Mouse (Mus musculus) urinary bladder, postnatal 10 days (tissue): ENCODE measurements around the gene Ap1m1.

Experiments used
- DNase-seq: peaks from one replicate; pipeline ENCODE4 v3.0.0; 2022; ENCODE audit warnings: low spot score

Gene Ap1m1

DNA sequence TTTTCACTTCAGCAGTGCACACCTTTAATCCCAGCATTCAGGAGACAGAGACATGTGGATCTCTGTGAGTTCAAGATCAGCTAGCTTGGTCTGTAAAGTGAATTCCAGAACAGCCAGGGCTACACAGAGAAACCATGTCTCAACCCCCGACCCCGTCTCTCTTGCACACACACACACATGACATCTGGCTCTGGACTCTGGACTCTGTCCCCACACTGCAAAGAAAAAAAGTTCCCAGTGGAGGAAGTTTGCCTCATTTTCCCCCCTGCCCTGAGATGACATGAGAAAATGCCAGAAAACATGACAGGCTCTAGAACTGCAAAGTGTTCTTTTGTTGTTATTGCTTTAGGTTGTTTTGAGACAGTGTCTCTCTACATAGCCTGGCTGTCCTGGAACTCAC, 20.0 kb downstream of the Ap1m1 start:
- no peak for DNase-seq

DNA sequence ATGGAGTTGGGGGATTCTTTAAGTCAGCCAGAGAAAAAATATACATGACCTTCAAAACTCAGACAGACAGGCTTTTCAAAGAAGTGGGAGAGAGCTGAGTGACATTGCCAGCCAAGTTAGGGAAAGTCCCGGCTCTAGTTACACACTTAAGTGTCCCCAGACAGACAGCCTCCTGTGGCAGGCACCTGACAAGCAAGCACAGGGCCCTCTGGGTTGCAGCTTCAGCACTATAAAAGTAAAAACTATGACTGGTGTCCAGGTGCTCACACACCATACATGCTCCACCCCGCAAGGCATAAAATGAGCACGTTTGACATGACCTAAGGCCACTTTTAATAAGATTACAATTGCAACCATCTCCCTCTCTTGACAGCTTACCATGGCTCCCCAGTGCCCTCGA, 20.8 kb downstream of the Ap1m1 start:
- no peak for DNase-seq

DNA sequence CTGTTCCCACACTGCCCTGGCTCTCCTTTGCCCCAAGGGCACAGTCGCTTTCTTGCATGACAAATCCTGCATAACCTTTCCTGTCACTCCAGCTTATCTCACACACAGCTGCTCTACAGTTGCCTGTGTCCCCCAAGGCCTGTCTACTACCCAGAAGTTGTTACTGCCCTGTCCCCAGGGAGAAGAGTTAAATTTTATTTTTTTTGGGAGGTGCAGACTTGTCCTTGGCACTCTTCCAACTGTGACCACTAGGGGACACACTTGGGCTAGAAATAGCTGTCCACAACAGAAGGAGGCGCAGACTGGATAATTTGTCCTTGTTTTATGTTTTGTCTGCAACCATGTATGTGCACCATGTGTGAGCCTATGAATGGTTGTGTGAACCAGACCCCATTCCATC, 21.2 kb downstream of the Ap1m1 start:
- DNase-seq, result no peak

DNA sequence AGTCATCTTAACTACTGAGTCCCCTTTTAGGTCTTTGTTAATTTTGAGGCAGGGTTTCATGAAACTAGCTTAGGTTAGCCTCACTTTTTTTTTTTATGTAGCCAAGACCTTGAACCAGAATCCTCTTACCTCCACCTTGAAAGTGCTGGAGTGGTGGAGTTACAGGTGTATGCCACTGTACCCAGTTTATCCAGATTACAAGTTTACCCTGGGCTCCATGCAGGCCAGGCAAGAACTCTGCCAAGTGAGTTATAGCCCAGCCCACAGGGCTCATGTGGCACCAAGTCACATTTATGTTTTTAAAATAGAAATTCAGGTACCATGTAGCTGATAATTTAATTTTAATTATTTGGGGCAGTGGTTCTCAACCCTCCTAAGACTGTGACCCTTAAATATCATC, 21.6 kb downstream of the Ap1m1 start:
- DNase-seq, result no peak

DNA sequence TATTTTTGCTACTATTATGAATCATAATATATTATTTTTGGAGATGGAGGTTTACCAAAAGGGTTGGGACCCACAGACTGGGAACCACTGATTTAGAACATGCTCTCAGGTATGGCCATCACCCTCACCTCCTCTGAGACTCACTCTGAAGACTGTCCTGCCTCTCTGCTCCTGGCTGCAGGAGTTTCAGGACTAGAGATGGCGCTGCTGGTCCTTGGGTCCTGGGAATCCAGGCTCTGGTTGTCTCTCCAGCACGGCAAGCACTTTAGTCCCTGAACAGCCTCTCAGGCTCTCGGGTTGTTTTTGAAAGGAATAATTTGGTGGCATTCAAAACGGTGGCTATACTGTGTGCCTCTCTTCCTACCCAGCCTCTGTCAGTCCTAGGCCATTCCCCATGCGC, 22.1 kb downstream of the Ap1m1 start:
- no peak for DNase-seq

DNA sequence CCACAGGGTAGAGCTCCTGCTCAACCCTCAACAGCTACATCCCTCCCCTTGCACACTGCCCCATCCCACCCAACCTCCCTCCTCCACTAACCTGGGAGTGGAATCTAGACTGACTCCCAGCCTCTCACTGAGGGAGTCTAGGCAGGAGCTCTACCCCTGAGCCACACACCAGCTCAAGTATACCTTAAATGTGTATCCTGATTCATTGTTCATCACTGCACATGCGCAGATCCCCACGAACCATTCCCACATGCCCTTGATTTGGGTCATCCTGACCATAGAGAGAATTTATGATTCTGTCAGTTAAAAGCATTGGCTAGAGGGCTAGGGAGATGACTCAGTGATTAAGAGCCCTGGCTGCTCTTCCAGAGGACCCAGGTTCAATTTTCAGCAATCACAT, 22.9 kb downstream of the Ap1m1 start:
- no peak for DNase-seq

DNA sequence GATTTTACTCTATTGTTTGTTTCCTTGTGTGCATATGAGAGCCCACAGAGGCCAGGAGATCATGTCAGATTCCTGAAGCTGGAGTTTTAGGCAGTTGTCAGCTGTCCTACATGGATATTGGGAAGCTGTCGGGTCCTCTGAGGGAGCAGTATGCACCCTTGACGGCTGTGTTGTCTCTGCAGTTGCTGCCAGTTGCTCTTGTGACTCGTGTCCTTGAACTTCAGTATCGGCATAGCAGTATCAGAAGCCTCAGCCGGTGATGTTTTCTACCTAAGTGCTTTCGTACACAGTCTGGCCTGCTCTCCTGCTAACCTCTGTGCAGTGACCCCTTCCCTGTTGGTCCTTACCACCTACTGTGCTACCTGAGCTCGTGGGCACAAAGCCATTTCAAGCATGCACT, 23.6 kb downstream of the Ap1m1 start:
- no peak for DNase-seq

DNA sequence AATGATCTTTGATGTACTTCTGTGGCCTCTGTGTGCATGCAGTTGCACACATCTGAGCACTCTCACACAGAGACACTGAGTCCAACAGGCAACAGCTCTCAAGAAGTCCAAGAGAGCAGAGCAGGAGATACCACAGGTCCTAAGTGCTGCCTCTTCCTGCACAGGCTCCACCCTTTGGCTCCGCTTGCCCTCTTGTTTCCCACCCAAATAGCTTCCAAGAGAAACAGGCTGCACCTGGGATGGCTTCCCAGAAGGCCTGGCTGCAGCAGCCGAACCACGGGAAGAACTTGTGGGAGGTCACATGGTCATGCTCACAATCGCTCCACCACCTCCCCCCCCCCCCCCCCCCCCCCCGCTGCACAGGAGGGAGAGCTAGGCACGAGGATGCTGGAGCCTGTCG, 25.5 kb downstream of the Ap1m1 start:
- no peak for DNase-seq

DNA sequence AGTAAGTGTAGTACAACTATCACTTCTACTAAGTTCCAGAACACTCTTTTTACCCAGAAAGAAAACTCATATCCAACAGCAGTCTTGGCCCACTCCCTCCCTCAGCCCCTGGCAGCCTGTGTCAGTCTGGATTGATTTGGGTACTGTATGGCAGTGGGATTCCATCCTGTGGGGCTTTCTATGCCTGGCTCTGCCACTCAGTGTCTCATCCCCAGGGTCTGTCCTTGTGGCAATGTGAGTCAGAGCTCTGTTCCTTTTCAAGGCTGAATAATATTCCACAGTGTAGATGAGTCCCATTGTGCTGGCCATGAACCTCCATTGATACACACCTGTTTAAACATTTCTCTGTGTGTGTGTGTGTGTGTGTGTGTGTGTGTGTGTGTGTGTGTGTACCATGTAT, 26.9 kb downstream of the Ap1m1 start:
- no peak for DNase-seq

DNA sequence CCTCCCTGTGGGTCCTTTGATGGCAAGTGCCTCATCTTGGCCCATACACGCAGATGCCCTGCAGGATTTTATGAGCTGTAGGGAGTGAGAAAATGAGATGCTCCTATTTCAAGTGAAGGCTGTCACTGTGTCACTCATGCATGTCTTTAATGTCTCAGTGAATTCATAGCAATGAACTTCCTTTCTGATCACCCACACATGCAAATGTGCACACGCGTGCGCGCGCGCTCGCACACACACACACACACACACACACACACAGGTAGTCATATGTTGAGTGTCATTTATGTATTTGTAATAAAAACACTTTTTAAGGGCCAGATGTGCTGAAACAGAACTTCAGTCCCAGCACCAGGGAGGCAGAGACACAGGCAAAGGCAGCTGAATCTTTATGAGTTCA, 27.3 kb downstream of the Ap1m1 start:
- no peak for DNase-seq

DNA sequence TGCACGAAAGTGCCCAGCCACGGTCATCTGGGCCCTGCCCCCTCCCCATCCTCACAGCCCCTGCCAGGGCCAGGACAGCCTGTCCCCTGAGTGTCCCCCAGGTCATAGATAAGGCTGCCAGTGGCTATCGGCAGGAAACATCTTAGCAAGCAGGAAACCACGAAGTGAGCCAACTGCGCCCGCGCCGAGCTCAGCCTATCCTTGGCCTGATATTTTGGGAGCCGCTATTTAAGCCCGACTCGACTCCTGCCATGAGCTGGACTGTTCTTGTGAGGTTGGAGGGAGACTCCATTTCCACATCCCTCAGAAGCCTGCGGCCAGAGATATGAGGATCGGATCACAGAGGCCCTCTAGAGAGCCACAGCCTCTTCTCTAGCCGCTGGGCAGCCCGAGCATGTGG, 28.5 kb downstream of the Ap1m1 start:
- no peak for DNase-seq

DNA sequence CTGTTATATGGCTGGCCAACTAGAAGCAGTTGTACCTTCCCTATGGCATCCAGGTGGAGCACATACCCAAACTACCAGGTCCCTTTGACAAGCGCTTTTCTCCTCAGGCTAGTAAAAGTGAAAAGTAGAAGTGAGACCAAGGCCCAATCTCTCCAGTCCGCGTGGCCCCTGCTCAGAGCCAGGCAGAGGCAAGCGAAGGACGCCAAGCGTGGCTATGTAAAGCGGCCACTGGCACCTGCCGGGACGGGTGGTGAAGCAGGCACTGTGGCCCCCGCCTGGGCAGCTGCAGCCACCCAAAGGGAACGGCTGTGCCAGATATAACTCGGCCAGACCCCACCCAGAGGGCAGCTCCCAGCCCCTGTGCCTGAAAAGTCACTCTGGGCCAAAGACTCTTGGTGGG, 30.8 kb downstream of the Ap1m1 start:
- no peak for DNase-seq

DNA sequence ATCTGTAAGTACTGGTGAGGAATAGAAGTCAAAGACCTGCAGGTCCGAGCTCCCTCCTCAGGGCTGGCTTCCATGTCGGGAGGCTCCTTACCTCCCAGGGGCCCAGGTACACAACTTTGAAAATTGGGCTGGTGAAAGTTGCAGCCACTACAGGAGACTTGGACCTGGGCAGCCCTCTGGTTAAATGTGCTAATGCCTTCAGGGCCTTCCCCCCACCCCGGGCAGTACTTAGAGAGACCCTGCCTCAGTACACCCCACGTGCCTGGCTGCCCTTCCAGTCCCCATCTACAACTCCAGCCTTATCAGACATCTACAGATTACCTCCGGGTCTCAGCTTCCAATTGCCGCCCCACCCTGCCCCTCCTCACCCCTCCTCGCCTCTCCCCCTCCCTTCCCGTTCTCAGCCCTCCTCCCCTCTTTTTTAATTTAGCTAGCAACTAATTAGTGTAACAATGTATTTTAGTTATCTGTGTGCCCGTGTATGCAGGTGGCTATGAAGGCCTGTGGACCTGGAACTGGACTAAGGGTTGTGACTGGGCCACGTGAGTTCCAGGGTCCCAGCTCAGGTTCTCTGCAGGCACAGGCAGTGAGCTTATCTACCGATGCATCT, 31.3 kb downstream of the Ap1m1 start:
- no peak for DNase-seq

DNA sequence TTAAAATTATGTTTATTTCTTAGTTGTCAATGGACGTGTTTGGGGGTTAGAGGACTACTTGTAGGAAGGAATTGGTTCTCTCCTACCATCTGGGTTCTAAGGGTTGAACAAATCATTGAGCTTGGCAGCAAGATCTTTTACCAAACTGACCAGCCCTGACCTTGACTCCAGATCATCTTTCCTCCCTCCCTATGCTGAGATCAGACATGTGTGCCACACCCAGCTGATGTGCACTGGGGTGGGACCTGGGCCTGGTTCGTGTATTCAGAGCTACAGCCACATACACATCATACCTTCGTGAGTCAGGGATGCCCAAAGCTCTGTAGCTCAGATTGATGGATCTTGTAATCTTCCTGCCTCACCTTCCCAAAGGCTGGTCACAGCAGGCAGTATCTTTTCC, 31.9 kb downstream of the Ap1m1 start:
- DNase-seq, result no peak

DNA sequence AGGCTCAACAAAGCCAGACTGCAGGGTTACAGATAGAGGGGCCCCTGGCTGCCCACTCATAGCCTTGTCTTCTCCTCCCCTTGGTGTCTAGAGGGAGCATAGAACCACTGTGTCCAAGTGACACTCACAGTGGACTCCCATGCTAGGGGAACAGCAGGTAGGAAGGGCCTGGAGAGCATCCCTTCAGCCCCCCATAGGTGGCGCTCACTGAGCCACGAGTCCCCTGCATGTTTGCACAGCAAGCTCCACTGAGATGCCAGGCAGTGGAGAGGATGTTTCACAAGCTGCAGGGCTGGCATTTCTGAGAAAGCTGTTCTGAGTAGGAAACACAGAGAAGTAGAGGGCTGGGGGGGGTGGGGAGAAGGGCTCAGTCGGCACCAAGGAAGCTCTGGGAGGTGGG, 32.5 kb downstream of the Ap1m1 start:
- DNase-seq, result no peak

DNA sequence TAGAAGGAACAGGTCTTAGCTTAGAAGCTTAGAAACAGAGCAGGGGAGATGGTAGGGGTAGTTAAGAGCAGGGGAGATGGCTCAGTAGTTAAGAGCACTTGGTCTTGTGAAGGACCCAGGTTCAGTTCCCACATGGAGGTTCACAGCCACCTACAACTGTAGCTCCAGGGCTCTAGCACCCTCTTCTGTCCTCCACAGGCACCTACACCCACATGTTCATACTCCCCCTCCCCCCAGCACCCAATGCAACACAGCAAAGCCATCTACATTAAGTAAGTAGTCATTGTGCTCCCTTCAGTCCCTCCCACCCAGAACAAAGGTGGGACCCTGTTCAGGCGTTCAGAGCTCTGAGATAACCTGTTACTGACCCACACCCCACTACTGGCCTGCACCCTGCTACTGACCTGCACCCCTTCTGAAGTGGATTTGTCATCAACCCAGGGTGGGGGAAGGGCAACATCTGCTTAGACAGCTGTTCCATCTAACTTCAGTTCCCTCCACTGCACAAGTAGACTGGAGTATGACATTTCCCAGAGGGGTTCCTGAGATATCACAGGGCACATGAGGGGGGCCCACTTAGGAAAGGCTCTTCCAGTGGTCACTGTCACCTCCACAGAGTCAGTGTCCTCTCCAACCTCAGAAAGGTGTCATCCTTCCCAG, 33.4 kb downstream of the Ap1m1 start:
- no peak for DNase-seq

DNA sequence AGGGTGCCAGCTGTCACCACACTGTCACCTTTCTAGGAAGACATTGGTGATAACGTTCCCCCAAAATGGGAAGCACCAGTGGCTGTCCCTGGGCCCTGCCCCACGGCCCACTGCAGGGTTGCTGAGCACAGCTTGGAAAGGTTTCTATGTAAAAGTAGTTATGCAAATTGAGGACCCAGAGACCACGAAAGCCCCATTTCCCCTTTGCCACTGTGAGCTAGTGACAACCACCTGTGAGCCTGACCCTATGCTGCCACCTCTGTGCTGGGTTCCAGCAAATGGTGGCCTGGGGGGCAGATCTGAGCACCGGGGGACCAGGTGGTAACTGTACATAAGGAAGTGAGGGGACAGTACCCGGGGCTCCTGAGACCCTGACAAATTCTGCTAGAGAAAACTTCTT, 34.0 kb downstream of the Ap1m1 start:
- no peak for DNase-seq

DNA sequence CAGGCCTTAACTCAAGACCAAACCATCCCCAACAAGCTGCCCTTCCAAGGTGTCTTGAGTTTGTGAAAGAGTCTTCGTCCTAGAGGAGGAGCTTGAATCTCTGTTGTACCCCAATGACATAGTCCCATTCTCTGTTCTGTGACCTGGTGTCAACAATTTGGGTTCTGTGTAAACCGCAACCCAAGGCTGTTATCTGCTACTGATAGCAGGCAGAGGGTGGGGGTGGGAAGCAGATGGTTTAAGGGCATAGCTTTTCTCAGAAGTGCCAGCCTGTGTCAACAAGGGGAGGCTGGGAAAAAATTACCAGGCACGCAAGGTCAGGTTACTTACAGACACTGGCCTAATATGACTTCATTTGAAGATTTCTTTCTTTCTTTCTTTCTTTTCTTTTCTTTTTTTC, 37.4 kb downstream of the Ap1m1 start:
- no peak for DNase-seq

DNA sequence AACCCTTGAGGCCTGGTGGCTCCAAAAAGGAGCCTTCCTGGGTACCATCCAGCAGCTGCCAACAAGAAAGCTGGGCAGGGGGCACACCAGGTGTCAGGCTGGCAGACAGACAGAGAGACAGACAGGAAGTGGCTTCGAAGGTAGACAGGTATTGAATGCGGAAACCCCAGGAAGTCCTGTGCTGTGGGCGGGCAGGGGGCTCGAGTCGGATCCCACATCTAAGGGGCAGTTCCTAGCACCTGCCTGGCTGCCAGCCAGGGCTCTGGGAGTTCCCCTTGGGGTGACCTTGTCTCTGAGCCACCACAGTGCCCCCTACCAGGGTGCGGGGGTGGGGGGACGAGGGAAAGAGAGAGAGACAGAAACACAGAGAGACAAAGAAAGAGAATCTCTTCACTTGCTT, 39.3 kb downstream of the Ap1m1 start:
- no peak for DNase-seq

DNA sequence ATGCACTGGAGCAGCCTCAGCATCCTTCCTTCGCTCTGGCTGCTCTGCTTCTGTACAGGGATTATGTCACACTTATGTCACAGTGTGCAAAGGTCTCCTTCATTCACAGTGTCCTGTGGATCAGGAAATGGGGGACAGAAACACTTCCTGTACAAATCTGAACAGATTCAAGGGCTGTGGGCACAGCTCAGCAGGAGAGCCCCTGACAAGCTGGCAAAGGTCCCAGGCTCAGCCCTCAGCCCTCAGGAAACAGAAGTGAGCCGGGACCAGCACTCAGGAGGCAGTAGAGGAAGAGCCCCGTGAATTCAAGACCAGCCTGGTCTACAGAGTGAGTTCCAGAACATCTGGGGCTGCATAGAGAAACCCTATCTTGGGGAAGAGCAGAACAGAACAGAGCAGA, 41.8 kb downstream of the Ap1m1 start:
- DNase-seq, result no peak

DNA sequence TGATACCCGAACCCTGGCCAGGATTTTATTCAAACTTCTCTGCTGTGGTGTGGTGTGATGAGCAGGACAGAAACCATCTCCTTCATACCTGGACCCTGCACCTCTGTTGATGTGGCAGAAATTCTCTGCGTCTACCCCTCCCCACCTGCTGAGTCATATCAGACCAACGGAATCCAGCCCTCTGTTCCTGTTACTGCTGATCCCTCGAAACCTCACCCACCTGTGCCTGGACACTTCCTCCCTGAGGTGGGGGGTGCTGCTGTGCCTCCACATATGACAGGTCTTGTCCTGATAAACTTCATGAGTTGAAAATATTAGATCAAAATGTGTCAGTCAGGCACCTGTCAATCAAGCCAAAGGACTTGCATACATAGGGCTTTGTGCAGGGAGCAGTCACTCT, 45.5 kb downstream of the Ap1m1 start:
- no peak for DNase-seq

DNA sequence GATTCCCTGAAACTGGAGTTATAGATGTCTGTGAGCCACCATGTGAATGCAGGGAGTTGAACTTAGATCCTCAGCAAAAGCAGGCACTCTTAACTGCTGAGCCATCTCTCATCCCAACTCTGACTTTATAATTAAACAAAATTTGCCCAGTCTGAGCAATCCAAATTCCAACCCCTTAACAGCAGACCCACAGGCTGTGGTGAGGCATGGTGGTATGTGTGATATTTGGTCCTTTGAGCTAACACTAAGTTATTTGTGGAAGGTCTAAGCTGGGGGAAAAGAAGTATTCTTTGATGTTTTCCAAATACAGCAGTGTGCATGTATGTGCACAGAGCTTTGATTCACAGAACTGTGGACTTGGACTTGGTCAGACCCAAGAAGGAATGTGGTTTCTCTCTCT, 49.2 kb downstream of the Ap1m1 start:
- no peak for DNase-seq

DNA sequence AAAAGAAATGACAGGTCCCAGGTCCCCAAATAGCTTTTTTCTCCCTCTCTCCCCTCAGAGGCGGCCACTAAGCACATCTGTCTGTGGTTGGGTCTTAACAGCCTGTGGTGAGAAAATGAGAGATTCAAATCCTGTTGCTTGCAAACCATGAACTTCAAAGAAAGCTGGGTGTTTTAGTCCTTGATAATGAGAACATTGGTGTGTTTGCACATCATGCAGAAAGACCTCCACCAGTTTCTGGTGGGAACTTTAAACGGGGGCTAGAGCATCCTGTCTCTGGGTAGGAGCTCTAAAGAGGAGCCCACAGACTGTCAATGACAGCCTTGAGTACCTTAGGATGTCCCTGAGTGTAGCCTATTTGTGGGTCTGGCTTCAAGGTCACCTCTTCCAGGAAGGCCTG, 51.3 kb downstream of the Ap1m1 start:
- DNase-seq, result no peak

DNA sequence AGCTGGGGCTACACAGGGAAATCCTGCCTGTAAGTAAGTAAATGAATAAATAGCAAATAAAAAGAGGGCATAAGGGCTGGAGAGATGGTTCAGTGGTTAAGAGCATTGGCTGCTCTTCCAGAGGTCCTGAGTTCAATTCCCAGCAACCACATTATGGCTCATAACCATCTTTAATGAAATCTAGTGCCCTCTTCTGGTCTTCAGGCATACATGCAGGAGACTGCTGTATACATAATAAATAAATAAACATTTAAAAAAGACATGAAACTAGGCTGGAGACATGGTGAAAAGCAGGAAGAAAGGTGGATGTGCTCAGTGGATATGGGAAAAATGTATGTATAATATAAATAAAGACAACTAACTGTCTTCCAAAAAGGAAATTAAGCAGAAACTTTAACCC, 53.5 kb downstream of the Ap1m1 start:
- no peak for DNase-seq

DNA sequence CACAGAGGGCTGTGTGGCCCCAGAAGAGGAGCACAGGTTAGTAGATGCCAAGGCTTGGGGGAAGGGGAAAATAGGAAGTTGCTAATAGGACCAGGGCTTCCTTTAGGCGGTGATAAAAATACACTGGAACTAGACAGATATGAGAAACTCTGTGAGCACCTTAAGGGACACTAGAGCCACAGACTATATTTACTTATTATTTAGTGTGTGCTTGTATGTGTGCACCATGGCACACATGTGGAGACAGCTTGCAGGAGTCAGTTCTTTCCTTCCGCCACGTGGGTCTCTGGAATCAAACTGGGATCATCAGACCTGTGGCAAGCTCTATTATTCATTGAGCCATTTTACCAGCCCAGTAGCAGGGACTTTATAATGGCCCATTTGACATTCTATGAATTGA, 55.3 kb downstream of the Ap1m1 start:
- no peak for DNase-seq
